Mouse (Mus musculus) cerebellum, adult 9-10 months (tissue): ENCODE data around the gene Shisa7.
"Not testable (repeated sequence)": the region's sequence is repeated elsewhere in the genome, so short reads cannot be mapped to it uniquely, and the experiment has no call there.

Experiments used
- DNase-seq: peaks from one replicate; pipeline ENCODE4 v3.0.0; 2022

Shisa7 gene

DNA sequence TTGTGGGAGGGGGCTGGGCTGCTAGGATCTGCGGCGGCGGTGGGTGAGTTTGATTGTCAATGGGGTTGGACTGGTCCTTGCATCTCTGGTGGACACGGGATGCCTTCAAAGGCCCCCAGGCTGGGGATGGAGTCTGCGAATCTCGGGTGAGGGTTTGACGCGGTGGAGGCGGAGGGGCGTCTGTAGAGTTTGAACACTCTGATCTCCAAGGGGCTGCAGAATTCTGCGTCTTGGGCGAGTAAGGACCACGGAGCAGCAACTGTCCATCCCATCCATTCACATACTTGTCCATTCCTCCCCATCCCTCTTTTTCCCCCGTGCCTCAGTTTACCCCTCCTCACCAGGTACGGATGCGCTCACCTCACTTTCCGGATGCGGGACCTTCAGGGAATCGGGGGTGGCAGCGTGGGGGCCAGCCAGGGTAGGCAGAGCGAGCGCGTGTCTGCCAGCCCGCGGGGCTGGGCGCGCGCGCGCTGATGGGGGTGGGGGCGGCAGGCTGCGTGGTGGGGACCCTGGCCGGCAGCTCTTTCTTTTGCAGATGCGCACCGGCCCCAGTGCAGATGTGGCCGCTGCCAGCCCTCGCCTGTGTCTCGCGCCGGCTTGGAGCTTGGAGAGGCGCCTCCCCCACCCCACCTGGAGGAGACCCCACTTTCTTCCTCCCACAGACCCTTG is at the start of gene Shisa7:
TSS of gene Shisa7 (minus strand) at position 452 of the 672 bp plus-strand sequence.
- peak; percentile 27 for DNase-seq

DNA sequence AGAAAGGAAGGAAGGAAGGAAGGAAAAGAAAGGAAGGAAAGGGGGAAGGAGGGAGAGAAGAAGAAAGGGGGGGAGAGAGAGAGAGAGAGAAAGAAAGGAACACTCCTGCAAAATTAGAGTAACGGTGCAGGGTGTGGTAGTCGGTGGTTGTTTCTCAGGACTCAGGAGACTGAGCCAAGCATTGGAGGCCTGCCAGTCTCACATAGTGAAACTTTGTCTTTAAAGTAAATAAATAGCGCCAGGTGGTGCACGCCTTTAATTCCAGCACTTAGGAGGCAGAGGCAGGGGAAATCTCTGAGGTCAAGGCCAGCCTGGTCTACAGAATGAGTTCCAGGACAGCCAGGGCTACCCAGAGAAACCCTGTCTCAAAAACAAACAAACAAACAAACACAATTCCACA is 42.2 kb upstream of the Shisa7 start:
- DNase-seq: no peak

- not testable (repeated sequence) for DNase-seq
Measured at GRCm38 (mm10) chr7:4879036-4879435, 34.5 kb upstream of the Shisa7 start.

- DNase-seq: peak; percentile 33
Measured at GRCm38 (mm10) chr7:4878186-4878585, 33.7 kb upstream of the Shisa7 start.

- DNase-seq: no peak
Measured at GRCm38 (mm10) chr7:4877226-4877625, 32.7 kb upstream of the Shisa7 start.

DNA sequence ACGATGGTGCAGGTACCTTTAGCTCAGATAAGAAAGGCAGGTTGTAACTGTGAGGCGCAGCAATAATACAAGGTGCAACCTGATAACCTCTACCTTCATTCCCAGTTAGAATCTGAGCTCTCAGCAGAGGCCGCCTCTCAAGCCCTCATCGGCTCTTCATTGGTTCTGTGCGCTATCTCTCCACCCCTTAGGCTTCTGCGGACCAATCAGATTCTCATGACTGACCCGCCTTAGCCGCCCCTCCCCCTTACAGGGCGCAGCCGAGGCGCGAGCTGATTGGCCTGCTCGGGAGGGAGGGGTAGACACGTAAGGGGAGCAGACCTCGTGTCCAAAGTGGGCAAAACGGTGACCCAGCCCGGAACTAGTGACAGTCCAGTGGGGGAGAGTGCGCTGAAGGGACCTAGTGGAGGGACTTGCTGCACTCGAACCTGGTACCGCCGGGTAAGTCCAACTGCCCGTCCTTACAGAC is 32.3 kb upstream of the Shisa7 start, which contains the start of gene Isoc2a:
TSS of gene Isoc2a (plus strand) at position 401 of the 469 bp plus-strand sequence.
- peak; percentile 94 for DNase-seq

- DNase-seq: no peak
Measured at GRCm38 (mm10) chr7:4870133-4870532, 25.6 kb upstream of the Shisa7 start, which contains the start of gene Isoc2b. Gene Isoc2b, minus strand, starts transcription at chr7:4870258.

GRCm38 (mm10) chr7:4866631-4867180 is 22.2 kb upstream of the Shisa7 start:
- peak; percentile 37 for DNase-seq

DNA sequence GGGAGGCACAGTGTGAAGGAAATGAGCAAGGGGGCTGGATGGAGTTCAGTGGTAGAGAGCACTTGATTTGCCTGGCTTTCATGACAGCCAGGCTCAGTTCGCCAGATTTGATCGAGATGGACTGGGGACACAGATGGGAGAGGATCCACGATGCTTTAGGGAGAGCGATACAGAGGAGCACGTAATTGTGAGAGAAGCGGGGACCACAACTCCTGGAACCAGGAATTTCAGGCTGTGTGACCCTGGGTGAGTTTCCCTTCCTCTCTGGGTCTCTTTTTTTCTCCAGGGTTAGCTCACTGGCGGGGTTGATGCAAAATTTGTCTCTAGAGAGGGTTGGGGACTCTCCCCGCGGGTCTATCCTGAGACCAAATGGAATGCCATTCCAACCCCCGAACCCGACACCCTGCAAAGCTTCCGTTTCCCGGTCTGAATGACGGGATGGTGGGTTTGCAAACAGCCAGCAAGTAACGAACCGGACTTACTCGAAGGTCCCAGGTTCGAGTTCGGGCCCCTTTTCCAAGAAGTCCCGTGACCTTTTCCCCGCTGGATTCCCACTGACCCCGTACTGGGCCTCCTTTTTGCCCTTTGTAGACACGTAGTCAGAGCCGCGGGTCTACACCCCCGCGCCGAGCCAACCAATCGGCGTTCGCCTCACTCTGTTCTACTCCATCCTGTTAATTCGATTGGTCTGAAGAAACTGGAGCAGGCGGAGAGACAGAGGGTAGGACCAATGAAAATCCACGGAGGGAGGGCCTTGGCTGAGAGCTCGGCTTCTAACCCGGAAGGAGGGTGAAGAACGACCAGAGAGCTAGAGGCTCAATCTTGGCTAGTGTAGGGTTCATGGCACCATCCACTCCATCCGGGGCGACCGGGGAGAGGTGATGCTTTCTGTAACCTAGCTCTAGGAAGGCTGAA is 21.3 kb upstream of the Shisa7 start:
- peak; percentile 98 for DNase-seq

- DNase-seq: peak; percentile 67
Measured at GRCm38 (mm10) chr7:4865090-4865489, 20.6 kb upstream of the Shisa7 start.

GRCm38 (mm10) chr7:4864130-4864845 is 19.8 kb upstream of the Shisa7 start:
- DNase-seq: no peak

GRCm38 (mm10) chr7:4863541-4864080 is 19.1 kb upstream of the Shisa7 start:
- DNase-seq: no peak

DNA sequence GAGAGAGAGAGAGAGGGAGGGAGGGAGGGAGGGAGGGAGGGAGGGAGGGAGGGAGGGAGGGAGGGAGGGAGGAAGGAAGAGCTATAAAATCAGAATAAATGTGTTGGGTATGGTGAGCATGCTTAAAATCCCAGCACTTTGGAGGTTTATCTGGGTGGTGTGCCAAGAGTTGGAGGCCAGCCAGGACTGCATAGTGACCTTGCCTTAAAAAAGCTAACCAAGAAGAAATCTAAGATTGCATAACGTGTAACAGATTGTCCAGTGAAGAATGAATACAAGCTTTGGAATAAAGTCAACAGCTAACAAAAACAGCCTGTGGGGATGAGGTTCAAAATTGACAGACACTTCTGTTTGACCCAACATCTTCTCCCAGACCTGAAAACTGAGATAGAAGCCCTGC is 18.5 kb upstream of the Shisa7 start:
- DNase-seq: peak; percentile 72

- DNase-seq: not testable (repeated sequence)
Measured at GRCm38 (mm10) chr7:4860926-4861325, 16.4 kb upstream of the Shisa7 start.

GRCm38 (mm10) chr7:4859418-4859978 is 15.0 kb upstream of the Shisa7 start:
- DNase-seq: no peak

DNA sequence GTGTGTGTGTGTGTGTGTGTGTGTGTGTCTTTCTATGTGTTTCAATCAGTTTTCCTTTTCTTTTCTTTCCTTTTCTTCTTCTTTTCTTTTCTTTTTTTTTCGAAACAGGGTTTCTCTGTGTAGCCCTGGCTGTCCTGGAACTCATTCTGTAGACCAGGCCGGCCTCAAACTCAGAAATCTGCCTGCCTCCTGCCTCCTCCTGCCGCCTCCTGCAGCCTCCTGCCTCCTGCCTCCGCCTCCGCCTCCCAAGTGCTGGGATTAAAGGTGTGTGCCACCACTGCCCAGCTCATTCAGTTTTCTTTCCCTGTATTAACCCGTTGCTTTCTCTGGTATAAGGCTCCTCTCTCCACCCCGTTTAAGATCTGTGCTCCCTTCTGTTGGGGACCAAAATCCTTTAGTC is 12.8 kb upstream of the Shisa7 start:
- no peak for DNase-seq

DNA sequence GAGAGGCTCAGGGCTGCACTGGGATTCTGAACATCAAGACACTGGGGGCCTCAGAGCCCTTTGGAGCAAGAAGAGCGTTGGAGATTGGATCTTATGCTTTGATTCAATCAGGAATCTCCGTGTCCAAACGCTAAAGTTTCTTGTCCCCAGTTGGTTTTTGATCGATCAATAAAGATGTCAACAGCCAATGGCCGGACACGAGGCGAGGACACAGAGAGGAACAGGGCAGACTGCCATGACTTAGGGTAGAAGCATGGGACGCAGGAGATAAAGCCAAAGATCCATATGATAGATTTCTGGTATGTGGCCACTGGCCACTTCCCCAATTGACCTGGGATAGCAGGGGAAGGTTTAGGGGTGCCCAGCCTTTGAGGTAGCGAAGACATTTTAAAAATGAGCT is 12.0 kb upstream of the Shisa7 start:
- no peak for DNase-seq

GRCm38 (mm10) chr7:4853613-4854012 is 9.1 kb upstream of the Shisa7 start:
- DNase-seq: no peak

DNA sequence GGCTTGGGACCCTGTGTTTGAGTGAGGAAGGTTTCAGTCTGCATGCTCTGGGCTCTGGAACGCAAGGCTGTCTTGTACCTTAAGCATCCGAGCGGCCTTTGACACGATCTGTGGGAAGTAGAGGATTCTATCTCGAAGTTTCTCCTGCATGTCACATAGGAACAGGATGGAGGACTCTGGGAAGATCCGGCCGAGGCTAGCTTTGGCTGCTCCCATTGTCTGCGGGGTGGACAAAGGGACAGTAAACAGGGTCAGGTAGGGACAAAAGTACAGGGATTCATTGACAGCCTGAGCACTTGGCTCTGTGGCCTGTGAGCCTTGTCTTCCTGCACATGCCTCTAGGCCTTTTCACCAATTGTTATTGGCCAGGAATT is 6.8 kb upstream of the Shisa7 start:
- no peak for DNase-seq

DNA sequence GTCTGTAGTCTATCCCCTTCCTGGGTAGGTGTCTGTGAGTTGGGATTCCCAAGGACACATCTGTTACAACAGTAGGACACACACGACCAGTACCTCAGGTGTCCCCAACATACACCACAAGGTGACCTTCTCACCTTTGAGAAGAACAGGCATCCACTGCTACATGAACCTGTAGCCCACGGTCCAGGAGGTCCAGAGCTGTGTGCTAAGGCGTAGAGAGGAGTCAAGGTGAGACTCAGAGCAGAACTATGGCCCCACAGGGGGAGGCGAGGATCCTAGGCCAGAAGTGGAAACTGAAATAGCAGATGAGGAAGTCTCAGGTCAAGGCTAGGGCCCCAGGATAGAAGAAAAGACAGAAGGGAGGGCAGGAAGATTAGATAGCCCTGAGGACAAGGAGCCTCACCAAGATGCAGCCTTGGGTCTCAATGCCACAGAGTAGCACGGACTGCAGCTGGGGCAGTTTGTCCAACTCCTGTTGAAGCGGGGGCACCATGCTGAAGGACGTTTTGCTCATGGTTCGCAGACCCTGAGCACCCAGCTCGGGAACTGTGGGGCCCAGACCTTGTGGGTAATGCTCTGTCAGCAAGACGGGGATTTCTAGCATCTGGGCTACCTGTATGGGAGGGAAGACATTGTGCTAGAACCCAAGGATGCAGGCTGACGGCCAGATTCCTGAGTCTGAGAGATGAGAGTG is 6.3 kb upstream of the Shisa7 start:
- no peak for DNase-seq

GRCm38 (mm10) chr7:4849372-4849771 is 4.9 kb upstream of the Shisa7 start:
- no peak for DNase-seq

DNA sequence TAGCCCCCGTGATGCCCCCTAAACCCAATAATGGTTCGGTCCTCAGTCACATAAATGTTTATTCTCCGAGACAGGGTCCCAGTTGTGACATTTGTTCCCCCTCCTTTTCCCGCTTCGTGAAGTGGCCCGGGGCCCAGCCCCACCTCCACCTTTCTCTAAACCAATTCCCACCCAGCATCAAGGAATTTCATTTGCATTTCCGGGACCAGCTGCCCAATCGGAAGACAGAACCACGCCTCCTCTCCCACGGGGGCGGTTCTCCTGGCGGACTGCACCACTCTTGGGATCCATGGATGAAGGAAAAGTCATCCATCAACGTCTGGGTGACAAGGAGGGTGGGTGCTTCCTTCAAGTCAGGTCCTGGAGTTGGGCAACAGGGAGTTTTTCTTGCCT is 417 bp upstream of the Shisa7 start:
- peak; percentile 80 for DNase-seq
